Comparison of ENCODE assay signal across 23 mouse cellular contexts in the genomic region with DNA sequence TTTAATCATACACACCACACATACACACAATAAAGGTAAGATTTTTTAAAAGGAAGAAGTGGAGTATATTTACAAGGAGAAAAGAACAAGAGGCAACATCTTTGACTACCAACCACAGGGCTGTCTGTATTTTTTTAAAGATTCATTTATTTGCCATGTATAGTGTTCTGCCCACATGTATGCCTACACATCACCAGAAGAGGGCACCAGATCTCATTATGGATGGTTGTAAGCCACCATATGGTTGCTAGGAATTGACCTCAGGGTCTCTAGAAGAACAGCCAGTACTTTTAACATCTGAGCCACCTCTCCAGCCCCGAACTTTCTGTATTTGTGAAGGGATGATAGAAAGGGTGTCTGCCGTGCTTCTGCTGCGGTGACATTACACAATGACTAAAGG. TPM values are rescaled to one million over a fixed set of nuclear protein-coding genes. Genes with fewer than 3 reads are reported as not detected.
A peak's percentile ranks its signal among the peaks of the same experiment; 100 is the strongest.
DNase-seq lines count a peak whose midpoint lies in the region; ATAC-seq and TF ChIP-seq lines count a peak whose summit lies in the region.
"Had no signal": no experiment of that assay in that cellular context is flagged by ENCODE, and none has a peak within 500 bp of the region (broad histone marks: within the 10 kb centered on the region; RNA-seq: fewer than 3 reads in every experiment).

No protein-coding gene starts in this region.

- H3K27me3 ChIP-seq in intestine, postnatal 0 days (replicated peaks; ENCODE audit: control insufficient read depth, insufficient read depth, low read length): no peaks in the 10 kb centered on the region; the same call in 1 of the 2 replicates
- no peaks in the 10 kb centered on the region for H3K27me3 ChIP-seq in intestine, embryonic 16.5 days (replicated peaks; ENCODE audit: control insufficient read depth, insufficient read depth, low read length)
- no peaks in the 10 kb centered on the region for H3K27me3 ChIP-seq in midbrain, embryonic 11.5 days (ENCODE audit: control insufficient read depth, insufficient read depth, low read length)
- H3K27me3 ChIP-seq in midbrain, embryonic 16.5 days (ENCODE audit: control insufficient read depth, insufficient read depth, low read depth, low read length): no peaks in the 10 kb centered on the region
- no peaks in the 10 kb centered on the region for H3K27me3 ChIP-seq in cerebellum, adult 2 months (ENCODE audit: control insufficient read depth, insufficient read depth, low read length)
- H3K27me3 ChIP-seq: embryonic facial prominence, embryonic 12.5 days; hindbrain, embryonic 13.5 days; midbrain, embryonic 12.5 days had no signal

- H3K9me3 ChIP-seq in intestine, postnatal 0 days (ENCODE audit: control insufficient read depth): no peaks in the 10 kb centered on the region
- 0 out of 2 replicates have a peak, but pooled peaks cover 4% of the 10 kb centered on the region for H3K9me3 ChIP-seq in intestine, embryonic 16.5 days (ENCODE audit: control insufficient read depth, low read length)
- no peaks in the 10 kb centered on the region for H3K9me3 ChIP-seq in midbrain, embryonic 11.5 days (ENCODE audit: control insufficient read depth, low read length)
- no peaks in the 10 kb centered on the region for H3K9me3 ChIP-seq in midbrain, embryonic 16.5 days (replicated peaks; ENCODE audit: control insufficient read depth, low read length, poor library complexity, severe bottlenecking)
- no peaks in the 10 kb centered on the region for H3K9me3 ChIP-seq in ES-E14 (ENCODE audit: control insufficient read depth, insufficient read depth, low read depth, low read length)
- H3K9me3 ChIP-seq: embryonic facial prominence, embryonic 12.5 days; hindbrain, embryonic 13.5 days; intestine, embryonic 15.5 days; kidney, embryonic 15.5 days; limb, embryonic 10.5 days; midbrain, embryonic 12.5 days had no signal

- H3K36me3 ChIP-seq in intestine, postnatal 0 days (ENCODE audit: control insufficient read depth, insufficient read depth): no peaks in the 10 kb centered on the region
- no peaks in the 10 kb centered on the region for H3K36me3 ChIP-seq in intestine, embryonic 16.5 days (ENCODE audit: control insufficient read depth, insufficient read depth, low read length)
- H3K36me3 ChIP-seq in midbrain, embryonic 11.5 days (ENCODE audit: control insufficient read depth, insufficient read depth, low read length): no peaks in the 10 kb centered on the region
- no peaks in the 10 kb centered on the region for H3K36me3 ChIP-seq in midbrain, embryonic 16.5 days (ENCODE audit: control insufficient read depth, insufficient read depth, low read length)
- no peaks in the 10 kb centered on the region for H3K36me3 ChIP-seq in ES-E14 (ENCODE audit: control insufficient read depth, insufficient read depth, low read length, poor library complexity, severe bottlenecking)
- H3K36me3 ChIP-seq: embryonic facial prominence, embryonic 12.5 days; hindbrain, embryonic 13.5 days; intestine, embryonic 15.5 days; kidney, embryonic 15.5 days; limb, embryonic 10.5 days; midbrain, embryonic 12.5 days had no signal

- no peak for ATAC-seq in intestine, postnatal 0 days
- ATAC-seq in intestine, embryonic 16.5 days: no peak
- no peak for ATAC-seq in midbrain, embryonic 11.5 days (ENCODE audit: low FRiP score)
- no peak for ATAC-seq in midbrain, embryonic 16.5 days
- ATAC-seq: activated CD4-positive, CD25-positive, alpha-beta regulatory T cell, adult 4 months; forebrain, embryonic 14.5 days; intestine, embryonic 15.5 days had no signal

- H3K4me2 ChIP-seq in intestine, postnatal 0 days (replicated peaks; ENCODE audit: low read depth): no peak overlapping the region
- H3K4me2 ChIP-seq in intestine, embryonic 16.5 days (ENCODE audit: low read depth, low read length): no peak overlapping the region
- H3K4me2 ChIP-seq in midbrain, embryonic 11.5 days: no peak overlapping the region
- no peak overlapping the region for H3K4me2 ChIP-seq in midbrain, embryonic 16.5 days (ENCODE audit: low read length)
- H3K4me2 ChIP-seq: embryonic facial prominence, embryonic 12.5 days; hindbrain, embryonic 13.5 days; intestine, embryonic 15.5 days; kidney, embryonic 15.5 days; liver, embryonic 11.5 days; midbrain, embryonic 12.5 days had no signal

- TF ChIP-seq POLR2A in cerebellum, adult 2 months (IDR thresholded peaks at IDR 0.05; ENCODE audit: borderline replicate concordance, insufficient read depth, low read length): no peak

- no peaks in the 10 kb centered on the region for H3K4me1 ChIP-seq in intestine, postnatal 0 days (replicated peaks; ENCODE audit: control insufficient read depth, insufficient read depth, low read length)
- no peaks in the 10 kb centered on the region for H3K4me1 ChIP-seq in intestine, embryonic 16.5 days (ENCODE audit: control insufficient read depth, insufficient read depth, low read length)
- no peaks in the 10 kb centered on the region for H3K4me1 ChIP-seq in midbrain, embryonic 11.5 days (ENCODE audit: control insufficient read depth, insufficient read depth, low read length)
- no peaks in the 10 kb centered on the region for H3K4me1 ChIP-seq in midbrain, embryonic 16.5 days (ENCODE audit: control insufficient read depth, insufficient read depth, low read length)
- H3K4me1 ChIP-seq in ES-E14 (ENCODE audit: control insufficient read depth in 2 of 2, insufficient read depth in 2 of 2, low read length in 2 of 2, poor library complexity in 1 of 2): no peaks in the 10 kb centered on the region
- H3K4me1 ChIP-seq in cerebellum, adult 2 months (ENCODE audit: control insufficient read depth, insufficient read depth, low read length): no peaks in the 10 kb centered on the region
- H3K4me1 ChIP-seq: embryonic facial prominence, embryonic 12.5 days; hindbrain, embryonic 13.5 days; intestine, embryonic 15.5 days; kidney, embryonic 15.5 days; midbrain, embryonic 12.5 days had no signal

- no peak overlapping the region for H3K4me3 ChIP-seq in intestine, postnatal 0 days (ENCODE audit: low read depth, low read length)
- no peak overlapping the region for H3K4me3 ChIP-seq in intestine, embryonic 16.5 days (ENCODE audit: low read length)
- no peak overlapping the region for H3K4me3 ChIP-seq in midbrain, embryonic 11.5 days (ENCODE audit: low read depth, low read length)
- no peak overlapping the region for H3K4me3 ChIP-seq in midbrain, embryonic 16.5 days (ENCODE audit: low read depth, low read length)
- H3K4me3 ChIP-seq in ES-E14 (ENCODE audit: insufficient read depth in 1 of 2, low read depth in 1 of 2, low read length in 2 of 2, poor library complexity in 1 of 2, severe bottlenecking in 1 of 2): no peak overlapping the region
- no peak overlapping the region for H3K4me3 ChIP-seq in cerebellum, adult 2 months (replicated peaks; ENCODE audit: insufficient read depth, low read depth, low read length)
- H3K4me3 ChIP-seq: embryonic facial prominence, embryonic 12.5 days; erythroblast, embryonic 14.5 days; hindbrain, embryonic 13.5 days; intestine, embryonic 15.5 days; kidney, embryonic 15.5 days; limb, embryonic 10.5 days; midbrain, embryonic 12.5 days; myocyte had no signal

- in situ Hi-C loops in ES-E14 (cut with MboI; ENCODE audit: low sequenced_read_pairs in 2 of 2, unreplicated experiment in 2 of 2): loop anchor here (10.0 to 25.0 kb wide), 2 partner anchors 229 to 479 kb away; no protein-coding TSS in a partner anchor

- H3K27ac ChIP-seq in intestine, postnatal 0 days (ENCODE audit: low read depth, low read length): no peak overlapping the region
- H3K27ac ChIP-seq in intestine, embryonic 16.5 days (ENCODE audit: low read length): no peak overlapping the region
- no peak overlapping the region for H3K27ac ChIP-seq in midbrain, embryonic 11.5 days (ENCODE audit: low read depth, low read length)
- H3K27ac ChIP-seq in midbrain, embryonic 16.5 days (ENCODE audit: low read length): no peak overlapping the region
- H3K27ac ChIP-seq in ES-E14 (ENCODE audit: insufficient read depth, low read depth, low read length, poor library complexity, severe bottlenecking): no peak overlapping the region
- H3K27ac ChIP-seq in cerebellum, adult 2 months (ENCODE audit: insufficient read depth, low read length): no peak overlapping the region
- H3K27ac ChIP-seq: embryonic facial prominence, embryonic 12.5 days; hindbrain, embryonic 13.5 days; intestine, embryonic 15.5 days; kidney, embryonic 15.5 days; limb, embryonic 10.5 days; midbrain, embryonic 12.5 days had no signal

- WGBS in intestine, postnatal 0 days: 87% methylated on average over 3 of the region's 3 CpGs
- WGBS in intestine, embryonic 16.5 days: 83% methylated on average over 3 of the region's 3 CpGs
- 84% methylated on average over 3 of the region's 3 CpGs for WGBS in midbrain, embryonic 11.5 days
- WGBS in midbrain, embryonic 16.5 days: 86% methylated on average over 3 of the region's 3 CpGs
- WGBS in cerebellum, adult 2 months: 95% methylated on average over 3 of the region's 3 CpGs

- no peak overlapping the region for H3K9ac ChIP-seq in intestine, postnatal 0 days (ENCODE audit: low read depth, low read length)
- no peak overlapping the region for H3K9ac ChIP-seq in intestine, embryonic 16.5 days (ENCODE audit: low read depth, low read length)
- no peak overlapping the region for H3K9ac ChIP-seq in midbrain, embryonic 11.5 days (ENCODE audit: low read length)
- H3K9ac ChIP-seq in midbrain, embryonic 16.5 days (ENCODE audit: low read depth, low read length): no peak overlapping the region
- H3K9ac ChIP-seq in ES-E14 (ENCODE audit: insufficient read depth, low read depth, low read length, poor library complexity, severe bottlenecking): no peak overlapping the region
- H3K9ac ChIP-seq: embryonic facial prominence, embryonic 12.5 days; hindbrain, embryonic 13.5 days; intestine, embryonic 15.5 days; kidney, embryonic 15.5 days; midbrain, embryonic 12.5 days had no signal

- TF ChIP-seq CTCF in intestine, postnatal 0 days (IDR thresholded peaks at IDR 0.05; ENCODE audit: low read depth): peak; percentile 41
- no peak for TF ChIP-seq CTCF in cerebellum, adult 2 months (IDR thresholded peaks at IDR 0.05; ENCODE audit: borderline replicate concordance, insufficient read depth, low read depth, low read length)

- peak; percentile 61 for DNase-seq in midbrain, embryonic 11.5 days (ENCODE audit: low spot score, missing footprints)
- no peak for DNase-seq in ES-E14 (ENCODE audit: low read depth, low spot score)
- peak; percentile 11 for DNase-seq in induced T-regulatory cell, adult 2 months (ENCODE audit: low read depth)
- DNase-seq in cerebellum, adult 2 months: no peak
- no peak for DNase-seq in embryo, embryonic 10 days (ENCODE audit: low spot score)
- DNase-seq: adrenal gland, postnatal 36 days; cerebellum, adult 8-10 months; gastrocnemius, postnatal 25 days; right cerebral cortex, postnatal 25 days had no signal

TF ChIP-seq in ES-E14, 5 proteins besides CTCF, POLR2A, EP300 and RAD21 (continues in another document):
- TF ChIP-seq CHD2 (IDR thresholded peaks at IDR 0.05; ENCODE audit: low read depth, low read length): no peak

RNA-seq across cellular contexts. Expression of a gene that starts 58.8 kb away (rescaled TPM):
- 4.9 and 5.1 TPM in 2 replicates for polyA plus RNA-seq in intestine, postnatal 0 days (2015; fragmentation: Nextera tagmentation; extraction: Ambion mirVana)
- polyA plus RNA-seq in intestine, embryonic 16.5 days (2015; fragmentation: Nextera tagmentation; extraction: Ambion mirVana): 5.8 and 6.4 TPM in 2 replicates
- 9.9 and 11.2 TPM in 2 replicates for polyA plus RNA-seq in midbrain, embryonic 11.5 days (2014; fragmentation: Nextera tagmentation; extraction: Ambion mirVana)
- polyA plus RNA-seq in midbrain, embryonic 16.5 days (2015; fragmentation: Nextera tagmentation; extraction: Ambion mirVana): 13.4 and 13.8 TPM in 2 replicates
- total RNA-seq in ES-E14 (2012; rRNA removed): 2.5 and 4.6 TPM in 2 replicates
- polyA plus RNA-seq in cerebellum, adult 2 months (2012; rRNA removed): 22.7 and 25.3 TPM in 2 replicates

Comparison
In these comparisons a context has a peak if more than half of its experiments do, and no peak if none do; other contexts are left out.
1. DNase-seq: peak in midbrain, embryonic 11.5 days (single experiment) and induced T-regulatory cell, adult 2 months (single experiment); none in ES-E14 (single experiment), cerebellum, adult 2 months (0 of 2) and embryo, embryonic 10 days (single experiment).